Mouse (Mus musculus) intestine, postnatal 0 days (tissue): ENCODE measurements around the gene Dnajb13. TPM values are rescaled to one million over a fixed set of nuclear protein-coding genes. Genes with fewer than 3 reads are reported as not detected.
A peak's percentile ranks its signal among the peaks of the same experiment; 100 is the strongest.

ENCODE experiments used
- ATAC-seq: fragments of 200-750 bp; cut with Nextera tagmentation; 2 replicates; pipeline ENCODE4 v1.8.0; 2017; ENCODE audit warnings: mild to moderate bottlenecking, moderate TSS enrichment, moderate library complexity
- H3K27ac ChIP-seq: fragments of 300-500 bp; sonication (generic); 2 replicates; pipeline ENCODE4 v1.5.1; 2014; ENCODE audit warnings: mild to moderate bottlenecking, low read depth, low read length, moderate library complexity
- H3K27me3 ChIP-seq: fragments of 300-500 bp; sonication (generic); replicated peaks from 2 replicates; pipeline ENCODE4 v1.6.1; 2014; ENCODE audit warnings: low read length, mixed read lengths; ENCODE audit not compliant: control insufficient read depth, insufficient read depth
- H3K36me3 ChIP-seq: fragments of 300-500 bp; sonication (generic); 2 replicates; pipeline ENCODE4 v1.6.1; 2014; ENCODE audit warnings: mild to moderate bottlenecking, moderate library complexity; ENCODE audit not compliant: control insufficient read depth, insufficient read depth
- H3K4me1 ChIP-seq: fragments of 300-500 bp; sonication (generic); replicated peaks from 2 replicates; pipeline ENCODE4 v1.6.1; 2014; ENCODE audit warnings: antibody characterized with exemption, low read length, mixed read lengths; ENCODE audit not compliant: control insufficient read depth, insufficient read depth
- H3K4me2 ChIP-seq: fragments of 300-500 bp; sonication (generic); replicated peaks from 2 replicates; pipeline ENCODE4 v1.6.1; 2014; ENCODE audit warnings: low read depth, mild to moderate bottlenecking, moderate library complexity
- H3K4me3 ChIP-seq: fragments of 300-500 bp; sonication (generic); 2 replicates; pipeline ENCODE4 v1.5.1; 2014; ENCODE audit warnings: low read depth, low read length
- H3K9ac ChIP-seq: fragments of 300-500 bp; sonication (generic); 2 replicates; pipeline ENCODE4 v1.6.1; 2014; ENCODE audit warnings: mild to moderate bottlenecking, low read depth, low read length
- H3K9me3 ChIP-seq: fragments of 300-500 bp; sonication (generic); 2 replicates; pipeline ENCODE4 v1.6.1; 2016; ENCODE audit warnings: mixed run types; ENCODE audit not compliant: control insufficient read depth
- CTCF ChIP-seq: sonication (generic); IDR thresholded peaks from 2 replicates; pipeline ENCODE4 v1.5.1; 2016; ENCODE audit warnings: low read depth, mild to moderate bottlenecking, control low read depth, antibody characterized with exemption, moderate library complexity
- WGBS: fragments of 180-500 bp; shearing (Covaris S2); extraction: QIAGEN DNeasy Blood & Tissue Kit; methylation state at CpG from one replicate; pipeline ENCODE4 v1.1.7; 2014; 5-methylcytosine and 5-hydroxymethylcytosine counted together
- polyA plus RNA-seq: library from polyadenylated mRNA; unstranded; fragments of >200 nt; fragmentation: Nextera tagmentation; extraction: Ambion mirVana; gene quantifications from 2 replicates; pipeline ENCODE4 v1.2.1, GENCODE M21; 2015

Gene Dnajb13
- polyA plus RNA-seq, 1 experiment from 2014 or later = 0.17 TPM

DNA sequence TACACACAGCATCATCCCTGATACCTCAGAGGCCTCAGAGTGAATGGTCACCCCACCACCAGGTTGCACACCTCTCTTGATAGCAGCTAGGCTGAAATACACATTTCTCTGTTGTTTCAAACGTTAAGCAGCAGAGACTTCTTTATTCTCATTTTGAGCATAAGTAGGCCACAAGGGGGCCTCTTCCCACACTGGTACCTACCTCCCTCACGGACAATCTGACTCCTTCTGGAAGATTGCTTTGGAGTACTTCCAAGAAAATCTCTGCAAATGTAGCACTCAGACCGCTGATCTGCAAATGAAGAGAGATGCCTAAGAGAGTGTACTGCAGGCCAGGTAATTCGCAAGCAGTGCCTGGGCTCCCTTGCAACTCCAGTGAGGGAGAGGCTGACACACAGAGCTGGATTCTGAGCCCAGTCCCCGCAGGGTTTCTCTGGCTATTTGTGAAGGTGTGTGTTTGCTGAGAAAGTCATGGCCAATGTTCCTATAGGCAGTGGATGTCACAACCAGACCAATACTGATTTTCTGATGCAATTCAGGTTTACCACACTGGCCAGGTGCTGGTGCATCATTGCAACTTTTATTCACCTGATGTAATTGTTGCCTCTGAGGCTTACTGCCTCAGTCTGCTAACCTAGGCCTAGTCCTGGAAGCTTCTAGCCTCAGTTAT lies 35.7 kb upstream of the Dnajb13 start:
- Histone ChIP-seq H3K4me1 (no peaks in the 10 kb centered on the region), H3K9me3 (no peaks in the 10 kb centered on the region), H3K4me2 (no peak overlapping the region), H3K36me3 (peaks cover 12% of the 10 kb centered on the region; the same call in 1 of the 2 replicates), H3K27me3 (no peaks in the 10 kb centered on the region), H3K4me3 (no peak overlapping the region), H3K27ac (no peak overlapping the region), H3K9ac (no peak overlapping the region)
- 55% methylated on average over 5 of the region's 5 CpGs for WGBS
- ATAC-seq = no peak
- peak; percentile 66 for TF ChIP-seq CTCF

DNA sequence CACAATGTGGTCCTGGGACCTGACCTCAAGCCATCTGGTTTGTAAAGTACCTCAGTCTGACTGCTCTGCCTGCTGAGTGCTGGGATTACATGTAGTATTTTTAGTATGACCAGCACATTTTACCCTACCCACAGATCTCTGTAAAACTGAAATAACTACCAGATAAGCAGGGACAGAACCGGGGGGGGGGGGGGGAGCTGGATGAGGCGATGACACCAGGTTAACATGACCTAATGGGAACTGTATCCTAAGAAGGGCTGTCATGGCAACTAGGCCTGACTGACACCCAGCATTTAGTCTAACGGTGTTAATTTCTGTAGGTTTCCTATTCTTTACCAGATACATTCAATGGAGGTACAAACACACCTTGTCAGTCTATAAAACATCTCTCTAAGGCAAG lies 35.0 kb upstream of the Dnajb13 start:
- no peaks in the 10 kb centered on the region for H3K27me3 ChIP-seq
- H3K4me2 ChIP-seq = no peak overlapping the region
- no peaks in the 10 kb centered on the region for H3K4me1 ChIP-seq
- no peak overlapping the region for H3K4me3 ChIP-seq
- no peak overlapping the region for H3K27ac ChIP-seq
- TF ChIP-seq CTCF = no peak
- no peaks in the 10 kb centered on the region for H3K9me3 ChIP-seq
- H3K36me3 ChIP-seq = peaks cover 12% of the 10 kb centered on the region; the same call in 1 of the 2 replicates
- 91% methylated on average over 3 of the region's 3 CpGs for WGBS
- H3K9ac ChIP-seq = no peak overlapping the region
- ATAC-seq = no peak

DNA sequence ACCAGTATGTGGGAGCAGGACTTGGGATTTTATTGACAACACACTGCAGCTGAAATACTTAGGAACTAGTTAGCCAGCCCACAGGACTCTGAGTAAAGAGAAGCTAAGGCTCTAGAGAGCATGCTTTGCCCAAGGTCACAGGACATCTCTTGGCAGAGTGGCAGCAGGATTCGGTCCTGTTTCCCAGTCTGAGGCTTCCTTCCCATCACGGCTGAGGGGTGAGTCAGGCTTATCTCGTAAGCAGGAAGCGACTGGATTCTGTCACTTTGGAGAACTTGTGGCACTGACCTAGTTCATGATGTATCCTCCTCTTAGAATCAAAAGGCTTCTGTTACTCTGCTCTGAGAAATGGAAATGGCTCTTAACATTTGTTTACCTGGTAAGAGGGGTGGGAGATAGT lies 32.9 kb upstream of the Dnajb13 start:
- Histone ChIP-seq H3K9me3 (no peaks in the 10 kb centered on the region), H3K36me3 (peaks cover 12% of the 10 kb centered on the region; the same call in 1 of the 2 replicates), H3K9ac (no peak overlapping the region), H3K4me1 (no peaks in the 10 kb centered on the region), H3K4me2 (no peak overlapping the region), H3K27ac (no peak overlapping the region), H3K27me3 (no peaks in the 10 kb centered on the region), H3K4me3 (no peak overlapping the region)
- WGBS = 52% methylated on average over 4 of the region's 4 CpGs
- ATAC-seq = no peak
- no peak for TF ChIP-seq CTCF

DNA sequence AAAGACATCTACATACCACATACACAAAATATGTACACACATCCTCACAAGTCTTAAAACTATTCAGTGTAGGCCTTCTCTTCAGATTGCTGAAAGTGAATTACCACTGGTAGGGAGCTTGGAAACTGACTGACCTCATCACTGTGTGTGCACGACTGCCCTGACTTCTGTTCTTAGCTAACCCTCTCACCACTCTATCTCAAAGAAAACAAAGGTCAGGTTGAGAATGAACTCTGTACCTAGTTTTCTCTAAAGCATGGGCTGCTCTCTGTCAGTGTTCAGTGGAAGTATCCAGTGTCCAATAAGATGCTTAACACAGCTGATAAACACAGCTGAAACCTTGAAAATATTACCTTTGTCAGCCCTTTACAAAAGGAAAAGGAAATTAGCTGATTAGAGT lies 29.7 kb upstream of the Dnajb13 start:
- Histone ChIP-seq H3K36me3 (peaks cover 16% of the 10 kb centered on the region), H3K4me2 (0 out of 2 replicates have a peak overlapping the region, but pooled peaks have one; percentile 18), H3K27me3 (no peaks in the 10 kb centered on the region), H3K4me1 (no peaks in the 10 kb centered on the region), H3K9ac (no peak overlapping the region), H3K9me3 (no peaks in the 10 kb centered on the region), H3K27ac (peak overlapping the region; percentile 80; the same call in 1 of the 2 replicates), H3K4me3 (no peak overlapping the region)
- peak; percentile 94 for ATAC-seq
- 22% methylated on average over 1 of the region's 1 CpGs for WGBS
- no peak for TF ChIP-seq CTCF

DNA sequence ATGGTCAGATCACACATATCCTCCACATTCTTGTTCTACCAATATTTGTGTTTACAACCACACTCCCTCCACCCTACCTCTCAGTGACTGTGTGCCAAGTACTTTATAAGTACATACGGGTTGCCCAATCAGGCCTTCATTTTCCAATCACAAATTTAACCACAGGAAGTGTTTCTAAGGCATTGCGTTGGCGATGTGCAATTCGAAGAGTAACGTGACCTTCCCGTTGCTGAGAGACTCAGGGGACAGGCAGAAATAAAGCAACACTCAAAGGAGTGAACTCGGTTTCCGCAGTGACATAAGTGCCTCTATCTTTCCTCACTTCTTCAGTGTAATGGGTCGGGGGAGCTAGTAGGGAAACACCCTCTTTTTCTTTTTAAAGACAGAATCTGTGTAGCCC lies 24.8 kb upstream of the Dnajb13 start:
- WGBS = 94% methylated on average over 9 of the region's 9 CpGs
- H3K27me3 ChIP-seq = no peaks in the 10 kb centered on the region
- no peaks in the 10 kb centered on the region for H3K9me3 ChIP-seq
- no peak for TF ChIP-seq CTCF
- H3K27ac ChIP-seq = no peak overlapping the region
- no peak overlapping the region for H3K9ac ChIP-seq
- peaks cover 15% of the 10 kb centered on the region for H3K36me3 ChIP-seq
- peaks cover 5% of the 10 kb centered on the region; the same call in 1 of the 2 replicates for H3K4me1 ChIP-seq
- no peak for ATAC-seq
- H3K4me2 ChIP-seq = no peak overlapping the region
- H3K4me3 ChIP-seq = no peak overlapping the region

DNA sequence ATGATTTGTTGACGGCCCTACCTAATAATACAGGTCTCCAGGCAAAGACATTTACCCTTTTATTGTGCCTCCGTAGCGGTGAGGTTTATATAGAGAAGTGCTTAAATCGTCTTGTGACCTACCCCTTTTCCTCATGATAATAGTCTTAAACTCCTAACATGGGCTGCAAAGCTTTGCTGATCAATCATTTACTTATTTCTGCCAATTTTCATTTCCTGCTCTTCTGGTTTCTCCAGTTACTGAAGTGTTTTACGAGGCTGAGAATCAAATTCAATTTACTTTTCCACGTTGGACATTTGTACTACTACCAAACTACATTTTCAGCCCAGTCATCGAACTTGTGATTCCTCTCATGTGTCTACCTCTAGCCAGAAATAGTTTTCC lies 22.8 kb upstream of the Dnajb13 start:
- Histone ChIP-seq H3K9me3 (no peaks in the 10 kb centered on the region), H3K27me3 (no peaks in the 10 kb centered on the region), H3K4me2 (peak overlapping the region; percentile 67), H3K4me1 (peaks cover 5% of the 10 kb centered on the region; the same call in 1 of the 2 replicates), H3K36me3 (peaks cover 15% of the 10 kb centered on the region), H3K27ac (peak overlapping the region; percentile 80), H3K4me3 (peak overlapping the region; percentile 44), H3K9ac (peak overlapping the region; percentile 43)
- no peak for TF ChIP-seq CTCF
- WGBS = 12% methylated on average over 7 of the region's 7 CpGs
- peak; percentile 57 for ATAC-seq
